Mouse (Mus musculus): ENCODE measurements around the gene Fam83b.

Gene Fam83b

GRCm38 (mm10) chr9:76566515-76567280 is at the start of gene Fam83b:
Gene Fam83b (minus strand): TSS chr9:76567116.
- DNase-seq (ENCODE audit: low spot score in 2 of 2), result no peak

DNA sequence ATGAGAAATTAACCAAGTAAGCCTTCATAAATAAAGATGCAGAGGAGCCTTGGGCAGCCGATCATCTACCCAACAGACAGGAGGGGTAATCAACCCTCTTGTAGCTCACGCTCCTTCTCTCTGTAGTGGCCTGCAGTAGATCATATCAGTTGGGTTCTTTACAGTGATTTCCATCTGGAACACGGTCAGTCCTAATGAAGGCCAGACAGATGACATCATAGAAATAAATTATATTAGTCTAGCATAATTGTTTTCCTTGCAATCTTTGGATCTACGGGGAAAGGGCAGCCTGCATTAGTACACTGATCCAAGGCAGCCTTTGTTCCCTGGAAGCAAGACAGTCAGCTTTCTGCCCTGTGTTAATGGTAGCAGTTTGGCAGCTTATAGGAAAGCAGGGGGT is 47.2 kb upstream of the Fam83b start:
- no peak for DNase-seq (ENCODE audit: low spot score in 2 of 2)

DNA sequence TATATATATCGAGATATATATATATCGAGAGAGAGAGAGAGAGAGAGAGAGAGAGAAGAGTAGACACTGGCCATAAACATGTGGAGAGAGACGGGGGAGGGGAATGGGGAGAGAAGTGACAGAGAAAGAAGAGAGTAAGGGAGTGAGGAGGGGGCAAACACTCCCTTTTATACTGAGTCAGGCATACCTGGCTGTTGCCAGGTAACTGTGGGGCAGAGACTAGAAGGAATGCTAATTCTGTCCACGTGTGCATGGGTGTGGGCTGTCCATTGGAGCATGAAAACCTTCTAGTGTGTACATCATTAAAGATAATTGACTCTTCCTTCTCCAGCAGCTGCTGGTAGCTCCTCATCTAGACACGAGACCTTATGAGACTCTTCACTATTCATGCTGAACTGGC is 36.8 kb upstream of the Fam83b start:
- DNase-seq (ENCODE audit: low spot score in 2 of 2), result no peak

DNA sequence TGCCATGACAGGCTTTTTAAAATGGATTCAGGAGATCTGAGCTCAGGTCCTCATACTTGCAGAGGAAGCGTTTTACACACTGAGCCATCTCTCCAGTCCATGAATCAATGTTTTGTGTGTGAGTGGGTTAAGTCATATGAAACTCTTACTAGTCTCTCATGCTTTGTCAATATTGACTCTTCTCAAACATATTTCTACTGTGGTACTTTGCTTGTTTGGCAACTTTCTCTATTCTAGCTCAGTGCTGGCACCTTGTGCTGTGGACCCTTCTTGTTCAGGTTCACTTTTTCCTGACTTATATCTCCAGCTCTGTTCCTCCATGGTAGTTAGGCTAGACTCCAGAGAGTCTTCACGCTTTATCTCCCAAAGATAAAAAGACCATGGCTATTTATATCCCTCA is 36.0 kb upstream of the Fam83b start:
- DNase-seq (ENCODE audit: low spot score in 2 of 2), result no peak

- no peak for DNase-seq (ENCODE audit: low spot score in 2 of 2)
These were observed 30.5 kb upstream of the Fam83b start for GRCm38 (mm10) chr9:76597395-76597794.

DNA sequence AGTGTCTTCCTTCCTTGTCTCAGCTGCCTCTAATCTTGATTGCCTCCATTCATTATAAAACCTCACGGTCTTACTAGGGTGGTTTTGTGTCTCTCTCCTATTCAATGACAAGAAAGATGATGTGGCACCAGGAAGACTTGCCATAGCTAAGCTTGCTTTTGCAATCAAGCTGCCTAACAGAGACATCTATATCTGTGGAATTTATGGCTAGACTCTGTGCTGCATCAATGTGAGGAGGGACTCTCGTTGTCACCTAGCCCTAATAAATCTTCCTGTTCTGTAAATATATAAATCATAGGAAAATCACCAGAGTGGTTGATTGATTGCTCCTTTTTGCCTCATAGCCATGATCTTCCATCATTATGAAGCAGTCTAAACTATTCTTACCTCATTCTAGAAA is 26.9 kb upstream of the Fam83b start:
- DNase-seq (ENCODE audit: low spot score in 2 of 2), result no peak

- no peak for DNase-seq (ENCODE audit: low spot score in 2 of 2)
These were observed 17.0 kb upstream of the Fam83b start for GRCm38 (mm10) chr9:76583943-76584342.

DNA sequence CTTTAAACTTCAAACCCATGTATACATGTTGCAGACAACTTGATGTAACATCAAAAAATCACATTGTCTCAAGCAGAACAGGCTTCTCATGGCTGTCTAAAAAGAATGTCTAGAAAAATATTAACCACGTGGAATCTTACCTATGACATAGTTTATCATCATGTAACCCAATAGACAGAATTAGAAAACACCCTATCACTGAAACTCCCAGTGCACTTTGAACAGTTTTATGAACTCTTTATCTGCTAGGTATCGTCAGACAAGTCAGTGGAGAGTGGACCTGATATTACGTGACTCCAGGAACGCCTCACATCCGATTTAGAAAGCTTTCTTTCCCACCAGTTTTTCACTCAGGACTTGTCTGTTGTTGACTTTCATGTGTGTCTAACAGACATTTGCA is 15.1 kb upstream of the Fam83b start:
- DNase-seq (ENCODE audit: low spot score in 2 of 2), result no peak

DNA sequence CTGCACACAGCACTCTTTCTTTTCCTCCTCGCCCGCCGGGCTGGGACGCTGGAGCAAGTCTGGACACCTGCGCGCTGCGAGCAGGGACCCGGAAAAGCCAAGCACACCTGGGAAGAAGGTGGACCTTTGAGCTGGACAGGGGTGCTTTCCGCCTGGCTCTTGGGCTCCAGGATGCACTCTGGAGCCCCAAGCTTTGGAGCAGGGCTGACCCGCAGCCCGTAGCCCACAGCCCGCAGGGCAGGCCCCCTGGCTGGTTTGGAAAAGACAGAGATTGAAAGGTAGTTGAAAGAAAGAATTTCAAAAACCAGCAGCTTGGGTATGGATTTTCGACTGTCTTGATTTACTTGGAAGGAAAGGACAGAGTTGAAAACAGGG is 352 bp upstream of the Fam83b start:
- no peak for DNase-seq (ENCODE audit: low spot score in 2 of 2)

DNA sequence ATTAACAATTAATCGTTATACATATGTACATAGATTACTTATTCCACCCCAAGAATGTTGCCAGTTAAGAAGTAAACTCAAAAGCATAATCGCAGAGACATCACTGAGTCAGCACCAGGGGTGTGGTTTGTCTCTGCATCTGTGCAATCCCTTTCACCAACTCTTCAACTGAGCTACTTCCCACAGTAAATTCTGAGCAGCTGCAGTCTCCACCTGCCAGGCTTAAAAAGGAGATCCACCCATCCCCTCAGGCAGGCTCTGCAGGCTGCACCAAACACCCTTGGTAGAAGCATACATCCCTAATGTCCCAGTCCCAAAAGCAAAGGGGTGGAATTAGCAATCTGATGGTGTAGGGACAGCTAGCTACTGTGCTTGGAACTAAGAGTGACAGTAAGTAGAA is 1.3 kb downstream of the Fam83b start:
- no peak for DNase-seq (ENCODE audit: low spot score in 2 of 2)

DNA sequence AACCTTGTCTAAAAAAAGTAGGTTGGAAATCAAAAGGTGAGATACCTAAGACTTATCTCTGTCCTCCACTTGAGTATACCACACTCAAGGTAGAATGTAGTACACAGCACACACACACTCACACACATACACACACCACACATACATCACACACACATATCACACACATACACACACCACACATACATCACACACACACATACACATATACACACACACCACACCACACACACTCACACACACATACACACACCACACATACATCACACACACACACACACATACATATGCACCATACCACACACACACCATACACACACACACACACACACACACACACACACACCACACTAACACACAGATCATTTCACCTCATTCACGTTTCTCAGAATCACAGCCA is 2.8 kb downstream of the Fam83b start:
- no peak for DNase-seq (ENCODE audit: low spot score in 2 of 2)

- DNase-seq (ENCODE audit: low spot score in 2 of 2), result no peak
These were observed 4.1 kb downstream of the Fam83b start for GRCm38 (mm10) chr9:76562794-76563193.

DNA sequence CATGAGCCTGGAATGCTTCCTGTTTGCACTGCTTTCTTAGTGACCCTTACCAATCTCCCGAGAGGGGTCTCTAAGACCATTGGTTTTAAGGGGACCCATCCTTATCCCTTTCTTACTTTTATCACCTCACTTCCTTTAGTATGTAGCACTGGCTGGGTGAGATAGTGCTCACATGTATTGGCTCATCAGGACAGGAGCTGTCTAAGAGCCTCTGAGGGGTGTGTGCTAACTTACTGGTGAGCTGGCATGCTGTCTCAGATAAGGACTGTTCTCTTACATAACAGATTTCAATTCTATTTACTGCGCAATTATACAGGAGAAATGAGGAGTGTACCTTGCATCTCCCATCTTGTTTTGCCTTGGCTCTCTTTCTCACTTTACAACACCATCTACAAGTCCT is 7.7 kb downstream of the Fam83b start:
- DNase-seq (ENCODE audit: low spot score in 2 of 2), result no peak

GRCm38 (mm10) chr9:76553758-76554157 is 13.2 kb downstream of the Fam83b start:
- DNase-seq (ENCODE audit: low spot score in 2 of 2), result no peak

DNA sequence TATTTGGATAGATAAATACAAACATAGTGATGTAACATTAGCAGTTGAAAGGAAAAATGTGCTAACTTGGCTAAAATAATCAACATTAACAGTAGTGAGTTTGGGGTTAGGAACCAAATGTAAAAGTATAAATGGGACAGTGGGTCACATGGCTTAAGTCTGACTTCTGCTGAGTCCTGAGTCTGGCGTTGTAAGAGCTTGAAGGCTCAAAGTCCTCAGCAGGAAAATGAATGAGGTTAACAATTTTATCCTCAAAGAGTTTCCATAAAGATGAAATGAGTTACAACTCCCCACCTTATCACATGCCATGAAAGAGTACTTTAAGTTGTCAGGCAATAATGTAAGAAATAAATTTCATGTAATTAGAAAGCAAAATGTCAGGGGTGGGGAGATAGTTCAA is 13.8 kb downstream of the Fam83b start:
- DNase-seq (ENCODE audit: low spot score in 2 of 2), result no peak

DNA sequence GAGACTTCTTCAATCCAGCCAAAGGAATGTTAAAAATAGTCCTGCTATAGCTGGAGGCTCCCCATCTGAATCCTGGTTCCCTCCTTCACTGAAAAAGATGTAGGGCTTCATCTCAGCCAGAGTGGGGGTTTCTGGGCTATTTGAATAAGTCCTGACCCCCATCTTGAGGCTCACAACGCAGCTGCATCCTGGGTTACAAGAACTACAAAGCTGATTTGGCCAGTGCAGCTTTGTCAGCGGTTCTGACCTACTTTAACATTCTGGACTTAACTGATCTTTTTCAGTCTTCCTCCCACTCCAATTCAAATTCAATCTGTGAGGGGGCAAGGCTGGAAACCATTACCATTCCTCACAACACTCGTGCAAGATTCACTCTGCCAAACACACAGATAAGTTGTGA is 20.2 kb downstream of the Fam83b start:
- no peak for DNase-seq (ENCODE audit: low spot score in 2 of 2)

- no peak for DNase-seq (ENCODE audit: low spot score in 2 of 2)
These were observed 26.2 kb downstream of the Fam83b start for GRCm38 (mm10) chr9:76540684-76541083.

GRCm38 (mm10) chr9:76539953-76540621 is 26.8 kb downstream of the Fam83b start:
- DNase-seq (ENCODE audit: low spot score in 2 of 2), result no peak

GRCm38 (mm10) chr9:76539271-76539670 is 27.6 kb downstream of the Fam83b start:
- DNase-seq (ENCODE audit: low spot score in 2 of 2), result no peak

- no peak for DNase-seq (ENCODE audit: low spot score in 2 of 2)
These were observed 30.9 kb downstream of the Fam83b start for GRCm38 (mm10) chr9:76536032-76536431.

GRCm38 (mm10) chr9:76532403-76532802 is 34.5 kb downstream of the Fam83b start:
- DNase-seq (ENCODE audit: low spot score in 2 of 2), result no peak

GRCm38 (mm10) chr9:76531368-76531767 is 35.5 kb downstream of the Fam83b start:
- DNase-seq (ENCODE audit: low spot score in 2 of 2), result no peak

- DNase-seq (ENCODE audit: low spot score in 2 of 2), result no peak
These were observed 41.3 kb downstream of the Fam83b start for GRCm38 (mm10) chr9:76525592-76525991.

- DNase-seq (ENCODE audit: low spot score in 2 of 2), result no peak
These were observed 43.8 kb downstream of the Fam83b start for GRCm38 (mm10) chr9:76523075-76523474.
